Mouse (Mus musculus): Measurements from ENCODE around the gene Stmnd1. TPM values are rescaled to one million over a fixed set of nuclear protein-coding genes. Genes with fewer than 3 reads are reported as not detected.
"Not testable (repeated sequence)": the region's sequence is repeated elsewhere in the genome, so short reads cannot be mapped to it uniquely, and the experiment has no call there.

Stmnd1 gene
- polyA plus RNA-seq, 1 experiment from 2014 or later = 0.10 TPM

GRCm38 (mm10) chr13:46326351-46326985 is 52.9 kb downstream of the Stmnd1 start:
- H3K9me3 ChIP-seq (ENCODE audit: control insufficient read depth, low read length) = no peaks in the 10 kb centered on the region
- H3K4me3 ChIP-seq (ENCODE audit: low read length) = no peak overlapping the region
- H3K27me3 ChIP-seq (replicated peaks; ENCODE audit: control insufficient read depth, insufficient read depth, low read length) = no peaks in the 10 kb centered on the region
- no peak overlapping the region for H3K9ac ChIP-seq (ENCODE audit: low read depth, low read length)
- no peak overlapping the region for H3K4me2 ChIP-seq (ENCODE audit: low read depth, low read length)
- no peaks in the 10 kb centered on the region for H3K36me3 ChIP-seq (ENCODE audit: control insufficient read depth, insufficient read depth, low read length)
- H3K4me1 ChIP-seq (ENCODE audit: control insufficient read depth, insufficient read depth, low read length) = no peaks in the 10 kb centered on the region
- no peak overlapping the region for H3K27ac ChIP-seq (ENCODE audit: low read length)
- WGBS = 83% methylated on average over 4 of the region's 4 CpGs
- ATAC-seq = no peak

- Histone ChIP-seq H3K4me2 (ENCODE audit: low read depth, low read length) (no peak overlapping the region), H3K36me3 (ENCODE audit: control insufficient read depth, insufficient read depth, low read length) (no peaks in the 10 kb centered on the region), H3K27me3 (replicated peaks; ENCODE audit: control insufficient read depth, insufficient read depth, low read length) (no peaks in the 10 kb centered on the region), H3K4me1 (ENCODE audit: control insufficient read depth, insufficient read depth, low read length) (no peaks in the 10 kb centered on the region), H3K9me3 (ENCODE audit: control insufficient read depth, low read length) (peaks cover 5% of the 10 kb centered on the region), H3K4me3 (ENCODE audit: low read length) (no peak overlapping the region), H3K9ac (ENCODE audit: low read depth, low read length) (no peak overlapping the region), H3K27ac (ENCODE audit: low read length) (no peak overlapping the region)
- WGBS = 67% methylated on average over 6 of the region's 6 CpGs
- no peak for ATAC-seq
Observed at GRCm38 (mm10) chr13:46335020-46335419, 61.5 kb downstream of the Stmnd1 start.

- WGBS = 71% methylated on average over 1 of the region's 1 CpGs
- not testable (repeated sequence) for ATAC-seq; H3K36me3 ChIP-seq (ENCODE audit: control insufficient read depth, insufficient read depth, low read length); H3K27me3 ChIP-seq (replicated peaks; ENCODE audit: control insufficient read depth, insufficient read depth, low read length); H3K27ac ChIP-seq (ENCODE audit: low read length); H3K9ac ChIP-seq (ENCODE audit: low read depth, low read length); H3K4me2 ChIP-seq (ENCODE audit: low read depth, low read length); H3K4me1 ChIP-seq (ENCODE audit: control insufficient read depth, insufficient read depth, low read length); H3K9me3 ChIP-seq (ENCODE audit: control insufficient read depth, low read length); H3K4me3 ChIP-seq (ENCODE audit: low read length)
Observed at GRCm38 (mm10) chr13:46336281-46336680, 62.8 kb downstream of the Stmnd1 start.

GRCm38 (mm10) chr13:46337791-46338190 is 64.3 kb downstream of the Stmnd1 start:
- no peak overlapping the region for H3K27ac ChIP-seq (ENCODE audit: low read length)
- H3K4me2 ChIP-seq (ENCODE audit: low read depth, low read length) = no peak overlapping the region
- no peak overlapping the region for H3K4me3 ChIP-seq (ENCODE audit: low read length)
- H3K36me3 ChIP-seq (ENCODE audit: control insufficient read depth, insufficient read depth, low read length) = no peaks in the 10 kb centered on the region
- no peak overlapping the region for H3K9ac ChIP-seq (ENCODE audit: low read depth, low read length)
- ATAC-seq = no peak
- H3K9me3 ChIP-seq (ENCODE audit: control insufficient read depth, low read length) = no peaks in the 10 kb centered on the region
- H3K4me1 ChIP-seq (ENCODE audit: control insufficient read depth, insufficient read depth, low read length) = no peaks in the 10 kb centered on the region
- no peaks in the 10 kb centered on the region for H3K27me3 ChIP-seq (replicated peaks; ENCODE audit: control insufficient read depth, insufficient read depth, low read length)
- 78% methylated on average over 2 of the region's 2 CpGs for WGBS

GRCm38 (mm10) chr13:46339954-46340353 is 66.4 kb downstream of the Stmnd1 start:
- Histone ChIP-seq H3K27me3 (replicated peaks; ENCODE audit: control insufficient read depth, insufficient read depth, low read length) (no peaks in the 10 kb centered on the region), H3K4me1 (ENCODE audit: control insufficient read depth, insufficient read depth, low read length) (no peaks in the 10 kb centered on the region), H3K9me3 (ENCODE audit: control insufficient read depth, low read length) (no peaks in the 10 kb centered on the region), H3K36me3 (ENCODE audit: control insufficient read depth, insufficient read depth, low read length) (no peaks in the 10 kb centered on the region), H3K27ac (ENCODE audit: low read length) (no peak overlapping the region), H3K9ac (ENCODE audit: low read depth, low read length) (no peak overlapping the region), H3K4me2 (ENCODE audit: low read depth, low read length) (no peak overlapping the region), H3K4me3 (ENCODE audit: low read length) (no peak overlapping the region)
- WGBS = 30% methylated on average over 4 of the region's 4 CpGs
- no peak for ATAC-seq

GRCm38 (mm10) chr13:46340583-46340982 is 67.1 kb downstream of the Stmnd1 start:
- Histone ChIP-seq H3K27me3 (replicated peaks; ENCODE audit: control insufficient read depth, insufficient read depth, low read length) (no peaks in the 10 kb centered on the region), H3K4me2 (ENCODE audit: low read depth, low read length) (no peak overlapping the region), H3K27ac (ENCODE audit: low read length) (no peak overlapping the region), H3K9ac (ENCODE audit: low read depth, low read length) (no peak overlapping the region), H3K9me3 (ENCODE audit: control insufficient read depth, low read length) (no peaks in the 10 kb centered on the region), H3K4me3 (ENCODE audit: low read length) (no peak overlapping the region), H3K36me3 (ENCODE audit: control insufficient read depth, insufficient read depth, low read length) (no peaks in the 10 kb centered on the region), H3K4me1 (ENCODE audit: control insufficient read depth, insufficient read depth, low read length) (no peaks in the 10 kb centered on the region)
- ATAC-seq = no peak
- WGBS = 89% methylated on average over 8 of the region's 8 CpGs

GRCm38 (mm10) chr13:46341419-46341818 is 67.9 kb downstream of the Stmnd1 start:
- Histone ChIP-seq H3K9me3 (ENCODE audit: control insufficient read depth, low read length) (no peaks in the 10 kb centered on the region), H3K4me3 (ENCODE audit: low read length) (no peak overlapping the region), H3K27ac (ENCODE audit: low read length) (no peak overlapping the region), H3K4me2 (ENCODE audit: low read depth, low read length) (no peak overlapping the region), H3K9ac (ENCODE audit: low read depth, low read length) (no peak overlapping the region), H3K27me3 (replicated peaks; ENCODE audit: control insufficient read depth, insufficient read depth, low read length) (no peaks in the 10 kb centered on the region), H3K4me1 (ENCODE audit: control insufficient read depth, insufficient read depth, low read length) (no peaks in the 10 kb centered on the region), H3K36me3 (ENCODE audit: control insufficient read depth, insufficient read depth, low read length) (no peaks in the 10 kb centered on the region)
- no peak for ATAC-seq
- WGBS = 80% methylated on average over 5 of the region's 5 CpGs

GRCm38 (mm10) chr13:46343226-46343625 is 69.7 kb downstream of the Stmnd1 start:
- Histone ChIP-seq H3K4me3 (ENCODE audit: low read length) (no peak overlapping the region), H3K9me3 (ENCODE audit: control insufficient read depth, low read length) (no peaks in the 10 kb centered on the region), H3K4me2 (ENCODE audit: low read depth, low read length) (no peak overlapping the region), H3K4me1 (ENCODE audit: control insufficient read depth, insufficient read depth, low read length) (no peaks in the 10 kb centered on the region), H3K36me3 (ENCODE audit: control insufficient read depth, insufficient read depth, low read length) (no peaks in the 10 kb centered on the region), H3K27me3 (replicated peaks; ENCODE audit: control insufficient read depth, insufficient read depth, low read length) (no peaks in the 10 kb centered on the region), H3K9ac (ENCODE audit: low read depth, low read length) (no peak overlapping the region), H3K27ac (ENCODE audit: low read length) (no peak overlapping the region)
- 72% methylated on average over 7 of the region's 7 CpGs for WGBS
- no peak for ATAC-seq

GRCm38 (mm10) chr13:46346830-46347512 is 73.5 kb downstream of the Stmnd1 start:
- no peak overlapping the region for H3K27ac ChIP-seq (ENCODE audit: low read length)

More at GRCm38 (mm10) chr13:46346830-46347512, 73.5 kb downstream of the Stmnd1 start:
- ATAC-seq = no peak
- Histone ChIP-seq H3K9me3 (ENCODE audit: control insufficient read depth, low read length) (no peaks in the 10 kb centered on the region), H3K9ac (ENCODE audit: low read depth, low read length) (no peak overlapping the region), H3K4me1 (ENCODE audit: control insufficient read depth, insufficient read depth, low read length) (no peaks in the 10 kb centered on the region), H3K36me3 (ENCODE audit: control insufficient read depth, insufficient read depth, low read length) (no peaks in the 10 kb centered on the region), H3K27me3 (replicated peaks; ENCODE audit: control insufficient read depth, insufficient read depth, low read length) (no peaks in the 10 kb centered on the region), H3K4me2 (ENCODE audit: low read depth, low read length) (no peak overlapping the region), H3K4me3 (ENCODE audit: low read length) (no peak overlapping the region)
- 81% methylated on average over 10 of the region's 10 CpGs for WGBS
